9 mouse cellular contexts compared by ENCODE assay signal in genomic region chr14:14294426-14294825, GRCm38 (mm10). TPM values are rescaled to one million over a fixed set of nuclear protein-coding genes. Genes with fewer than 3 reads are reported as not detected.
DNase-seq lines count a peak whose midpoint lies in the region; ATAC-seq and TF ChIP-seq lines count a peak whose summit lies in the region.
"Had no signal": no experiment of that assay in that cellular context is flagged by ENCODE, and none has a peak within 500 bp of the region (broad histone marks: within the 10 kb centered on the region; RNA-seq: fewer than 3 reads in every experiment).

No protein-coding gene starts in this region.

- 46% methylated on average over 7 of the region's 7 CpGs for WGBS in intestine, embryonic 14.5 days
- WGBS in midbrain, embryonic 16.5 days: 67% methylated on average over 7 of the region's 7 CpGs

- peak overlapping the region; percentile 15 for H3K4me3 ChIP-seq in intestine, embryonic 14.5 days (ENCODE audit: low read depth, low read length)
- no peak overlapping the region for H3K4me3 ChIP-seq in midbrain, embryonic 16.5 days (ENCODE audit: low read depth, low read length)

- DNase-seq in gastrocnemius, adult 18-20 months (ENCODE audit: low spot score): peak; percentile 1
- no peak for DNase-seq in gastrocnemius, adult 8-10 months (ENCODE audit: low spot score in 2 of 2)
- DNase-seq in Patski (ENCODE audit: low read depth, low spot score): no peak
- DNase-seq in cerebellum, postnatal 14 days: peak; percentile 70 to 75
- no peak for DNase-seq in intestine, embryonic 14.5 days (ENCODE audit: low spot score)
- DNase-seq in lung, postnatal 25 days (ENCODE audit: low spot score): peak; percentile 6
- DNase-seq in urinary bladder, postnatal 10 days (ENCODE audit: low spot score): no peak

- peak overlapping the region; percentile 31 for H3K4me2 ChIP-seq in intestine, embryonic 14.5 days (ENCODE audit: low read length)
- H3K4me2 ChIP-seq in midbrain, embryonic 16.5 days (ENCODE audit: low read length): no peak overlapping the region

- POLR2A ChIA-PET in Patski (lab: Charles Lee): no interaction called here

- in situ Hi-C loops in Patski (cut with MboI; ENCODE audit: low pct_unique_long_range_greater_than_20kb): no loop called here

- no peaks in the 10 kb centered on the region for H3K9me3 ChIP-seq in intestine, embryonic 14.5 days (ENCODE audit: control insufficient read depth, low read length)
- no peaks in the 10 kb centered on the region for H3K9me3 ChIP-seq in midbrain, embryonic 16.5 days (replicated peaks; ENCODE audit: control insufficient read depth, low read length, poor library complexity, severe bottlenecking)

- no peak for ATAC-seq in Patski
- no peak; the same call in 1 of the 2 replicates for ATAC-seq in intestine, embryonic 14.5 days (replicated peaks; ENCODE audit: low FRiP score, low TSS enrichment, low read depth)
- no peak for ATAC-seq in midbrain, embryonic 16.5 days

- TF ChIP-seq CTCF in Patski (IDR thresholded peaks at IDR 0.05): peak; percentile 31

- no peaks in the 10 kb centered on the region for H3K4me1 ChIP-seq in intestine, embryonic 14.5 days (replicated peaks; ENCODE audit: control insufficient read depth, insufficient read depth, low read length)
- no peaks in the 10 kb centered on the region for H3K4me1 ChIP-seq in midbrain, embryonic 16.5 days (ENCODE audit: control insufficient read depth, insufficient read depth, low read length)

- H3K27ac ChIP-seq in intestine, embryonic 14.5 days (ENCODE audit: low read depth): no peak overlapping the region
- H3K27ac ChIP-seq in midbrain, embryonic 16.5 days (ENCODE audit: low read length): no peak overlapping the region

- CTCF ChIA-PET in Patski (lab: Charles Lee): no interaction called here

- H3K36me3 ChIP-seq in intestine, embryonic 14.5 days (ENCODE audit: control insufficient read depth, insufficient read depth, low read length): no peaks in the 10 kb centered on the region
- H3K36me3 ChIP-seq in midbrain, embryonic 16.5 days (ENCODE audit: control insufficient read depth, insufficient read depth, low read length): no peaks in the 10 kb centered on the region

- H3K9ac ChIP-seq in intestine, embryonic 14.5 days (ENCODE audit: low read length): no peak overlapping the region
- no peak overlapping the region for H3K9ac ChIP-seq in midbrain, embryonic 16.5 days (ENCODE audit: low read depth, low read length)

- H3K27me3 ChIP-seq in Patski: no peaks in the 10 kb centered on the region
- H3K27me3 ChIP-seq in intestine, embryonic 14.5 days (replicated peaks; ENCODE audit: control insufficient read depth, insufficient read depth, low read length): no peaks in the 10 kb centered on the region
- H3K27me3 ChIP-seq in midbrain, embryonic 16.5 days (ENCODE audit: control insufficient read depth, insufficient read depth, low read depth, low read length): no peaks in the 10 kb centered on the region

RNA-seq across cellular contexts. Expression of gene Olfr31, which starts 28.2 kb away (rescaled TPM):
- total RNA-seq in gastrocnemius, adult 18-20 months (2021): not detected
- not detected for total RNA-seq in gastrocnemius, adult 8-10 months (2022)
- 0.06 TPM for polyA plus RNA-seq in Patski (2021)
- not detected in 2 replicates for polyA plus RNA-seq in intestine, embryonic 14.5 days (2014; fragmentation: Nextera tagmentation; extraction: Ambion mirVana)
- polyA plus RNA-seq in midbrain, embryonic 16.5 days (2015; fragmentation: Nextera tagmentation; extraction: Ambion mirVana): 0.22 TPM in 1 of 2 replicates, not detected in the other
- polyA plus RNA-seq: limb, embryonic 11.5 days had no signal

RNA-seq across cellular contexts. Expression of gene Il3ra, which starts 51.6 kb away (rescaled TPM):
- total RNA-seq in gastrocnemius, adult 18-20 months (2021): 1 to 10 TPM; 1.3 to 2.4 TPM
- 1 to 10 TPM; 1.1 to 3.2 (median 1.3) TPM for total RNA-seq in gastrocnemius, adult 8-10 months (2022)
- 12.8 TPM for polyA plus RNA-seq in Patski (2021)
- 5.7 and 6.2 TPM in 2 replicates for polyA plus RNA-seq in intestine, embryonic 14.5 days (2014; fragmentation: Nextera tagmentation; extraction: Ambion mirVana)
- 2.3 and 2.7 TPM in 2 replicates for polyA plus RNA-seq in midbrain, embryonic 16.5 days (2015; fragmentation: Nextera tagmentation; extraction: Ambion mirVana)

Comparison
In these comparisons a context has a peak if more than half of its experiments do, and no peak if none do; other contexts are left out.
1. DNase-seq: peak in gastrocnemius, adult 18-20 months (single experiment), cerebellum, postnatal 14 days (2 of 2) and lung, postnatal 25 days (single experiment); none in gastrocnemius, adult 8-10 months (0 of 2), Patski (single experiment), intestine, embryonic 14.5 days (single experiment) and urinary bladder, postnatal 10 days (single experiment).